8 mouse cellular contexts compared by ENCODE assay signal in the genomic region with DNA sequence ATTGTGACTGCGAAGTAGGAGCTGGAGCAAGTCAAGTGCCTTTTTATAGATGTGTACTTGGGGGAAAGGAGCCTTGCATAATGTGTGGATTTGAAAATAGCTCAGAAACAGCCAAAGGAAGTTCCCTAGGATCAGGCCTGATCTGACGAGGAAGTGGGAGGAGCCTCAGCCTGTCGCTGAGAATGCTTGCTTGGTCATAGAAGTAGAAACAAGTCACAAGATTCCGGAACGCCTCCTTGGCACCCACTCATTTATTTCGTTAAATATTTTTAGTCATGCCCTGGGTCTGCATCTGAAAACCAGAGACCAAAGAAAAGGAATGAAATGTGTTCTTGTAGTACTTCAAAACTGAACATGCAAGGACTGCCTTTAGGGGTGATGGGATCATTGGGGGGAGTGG. TPM values are rescaled to one million over a fixed set of nuclear protein-coding genes. Genes with fewer than 3 reads are reported as not detected.
A peak's percentile ranks its signal among the peaks of the same experiment; 100 is the strongest.
DNase-seq lines count a peak whose midpoint lies in the region; ATAC-seq lines count a peak whose summit lies in the region.

No protein-coding gene starts in this region.

- no peak overlapping the region for H3K4me3 ChIP-seq in forebrain, embryonic 12.5 days (replicated peaks)

- no peak for ATAC-seq in cerebellum, adult (ENCODE audit: insufficient number of reproducible peaks, low FRiP score, low TSS enrichment)
- no peak for ATAC-seq in forebrain, embryonic 12.5 days (ENCODE audit: low FRiP score)

- WGBS in forebrain, embryonic 12.5 days = 51% methylated on average over 6 of the region's 6 CpGs

- peak overlapping the region; percentile 92 for H3K27ac ChIP-seq in forebrain, embryonic 12.5 days

- peak overlapping the region; percentile 83 for H3K4me2 ChIP-seq in forebrain, embryonic 12.5 days

- peak; percentile 78 for DNase-seq in cerebellum, adult 9-10 months
- peak; percentile 63 for DNase-seq in adrenal gland, adult 8-10 months
- DNase-seq in heart, postnatal 25 days (ENCODE audit: low spot score) = peak; percentile 68
- DNase-seq in kidney, postnatal 4 days = peak; percentile 74 to 81
- DNase-seq in lung, postnatal 36 days = peak; percentile 92
- DNase-seq in spleen, postnatal 10 days (ENCODE audit: low spot score in 2 of 2) = peak; percentile 48 to 75

- H3K27me3 ChIP-seq in forebrain, embryonic 12.5 days = no peaks in the 10 kb centered on the region

- no peak overlapping the region for H3K9ac ChIP-seq in forebrain, embryonic 12.5 days

- peaks cover 28% of the 10 kb centered on the region for H3K36me3 ChIP-seq in forebrain, embryonic 12.5 days (replicated peaks)

- intact Hi-C loops in heart, postnatal 25 days (cut with DNase I) = loop anchor here (10.0 kb wide), 1 partner anchor 1666 kb away; no protein-coding TSS in a partner anchor

- H3K4me1 ChIP-seq in forebrain, embryonic 12.5 days = peaks cover 39% of the 10 kb centered on the region

- no peaks in the 10 kb centered on the region for H3K9me3 ChIP-seq in forebrain, embryonic 12.5 days

RNA-seq across cellular contexts. Expression of gene Mnt, which starts 8.3 kb away (rescaled TPM):
- total RNA-seq in adrenal gland, adult 8-10 months (2022) = 10 to 100 TPM; 24.4 to 36.0 (median 27.1) TPM
- polyA plus RNA-seq in forebrain, embryonic 12.5 days (2016; fragmentation: Nextera tagmentation; extraction: Ambion mirVana) = 7.2 and 8.1 TPM in 2 replicates
- 10 to 100 TPM in 1 of 2 experiments, 1 to 10 TPM in 1; 9.8 to 10.6 TPM for total RNA-seq in heart, postnatal 25 days (2021)

RNA-seq across cellular contexts. Expression of gene Sgsm2, which starts 57.9 kb away (rescaled TPM):
- 10 to 100 TPM; 29.2 to 30.5 (median 30.0) TPM for total RNA-seq in adrenal gland, adult 8-10 months (2022)
- 12.2 and 13.7 TPM in 2 replicates for polyA plus RNA-seq in forebrain, embryonic 12.5 days (2016; fragmentation: Nextera tagmentation; extraction: Ambion mirVana)
- total RNA-seq in heart, postnatal 25 days (2021) = 1 to 10 TPM; 4.8 to 6.7 TPM

RNA-seq across cellular contexts. Expression of gene Tsr1, which starts 58.9 kb away (rescaled TPM):
- 10 to 100 TPM; 40.9 to 45.4 (median 41.3) TPM for total RNA-seq in adrenal gland, adult 8-10 months (2022)
- 43.0 and 43.1 TPM in 2 replicates for polyA plus RNA-seq in forebrain, embryonic 12.5 days (2016; fragmentation: Nextera tagmentation; extraction: Ambion mirVana)
- total RNA-seq in heart, postnatal 25 days (2021) = 10 to 100 TPM; 15.6 to 17.0 TPM
